Mouse (Mus musculus) lung, adult 2 months (tissue): ENCODE results near the gene Dnajc25. TPM values are rescaled to one million over a fixed set of nuclear protein-coding genes. Genes with fewer than 3 reads are reported as not detected.

Source experiments
- DNase-seq: peaks from one replicate; pipeline ENCODE4 v3.0.0; 2022
- H3K4me1 ChIP-seq: fragments of 200-500 bp; 2 replicates; pipeline ENCODE4 v1.6.1; 2011; ENCODE audit warnings: low read length; ENCODE audit not compliant: control insufficient read depth, insufficient read depth
- H3K4me3 ChIP-seq: fragments of 200-500 bp; replicated peaks from 2 replicates; pipeline ENCODE3; 2011; ENCODE audit warnings: low read depth, mild to moderate bottlenecking, control low read depth, low read length; ENCODE audit errors: extremely low read depth
- CTCF ChIP-seq: fragments of 200-500 bp; IDR thresholded peaks from 2 replicates; pipeline ENCODE4 v1.5.1; 2011; ENCODE audit warnings: mild to moderate bottlenecking, low read length, control low read depth; ENCODE audit not compliant: insufficient read depth
- POLR2A ChIP-seq: fragments of 200-500 bp; IDR thresholded peaks from 2 replicates; pipeline ENCODE4 v1.6.1; 2011; ENCODE audit warnings: low read depth, mild to moderate bottlenecking, control low read depth, low read length, borderline replicate concordance; ENCODE audit errors: extremely low read depth
- WGBS: fragments of 180-500 bp; shearing (Covaris S2); methylation state at CpG from one replicate; pipeline ENCODE4 v1.1.7; 2018; 5-methylcytosine and 5-hydroxymethylcytosine counted together
- polyA plus RNA-seq: library from polyadenylated mRNA; depleted of rRNA; stranded (reverse); fragments of >200 nt; gene quantifications from 2 replicates; pipeline ENCODE4 v1.2.3, GENCODE M21; 2012; rRNA removed

The Dnajc25 gene
- polyA plus RNA-seq, 1 experiment: 3.6 TPM

GRCm38 (mm10) chr4:59043891-59044290 is 49.0 kb downstream of the Dnajc25 start:
- Histone ChIP-seq H3K4me3 (no peak overlapping the region), H3K4me1 (no peaks in the 10 kb centered on the region)
- WGBS: 73% methylated on average over 6 of the region's 6 CpGs
- no peak for TF ChIP-seq CTCF
- TF ChIP-seq POLR2A: no peak
- no peak for DNase-seq

GRCm38 (mm10) chr4:59047222-59047621 is 52.4 kb downstream of the Dnajc25 start:
- TF ChIP-seq POLR2A: no peak
- TF ChIP-seq CTCF: no peak
- H3K4me1 ChIP-seq: no peaks in the 10 kb centered on the region
- WGBS: 42% methylated on average over 3 of the region's 3 CpGs
- no peak for DNase-seq
- no peak overlapping the region for H3K4me3 ChIP-seq

GRCm38 (mm10) chr4:59051081-59051480 is 56.2 kb downstream of the Dnajc25 start:
- no peak overlapping the region for H3K4me3 ChIP-seq
- H3K4me1 ChIP-seq: no peaks in the 10 kb centered on the region
- WGBS: 96% methylated on average over 1 of the region's 1 CpGs
- no peak for TF ChIP-seq CTCF
- TF ChIP-seq POLR2A: no peak
- no peak for DNase-seq

GRCm38 (mm10) chr4:59057929-59058328 is 63.1 kb downstream of the Dnajc25 start:
- WGBS: 78% methylated on average over 3 of the region's 3 CpGs
- no peak for TF ChIP-seq CTCF
- no peak for TF ChIP-seq POLR2A

GRCm38 (mm10) chr4:59062526-59062925 is 67.7 kb downstream of the Dnajc25 start:
- no peak for TF ChIP-seq POLR2A
- H3K4me3 ChIP-seq: no peak overlapping the region
- WGBS: 74% methylated on average over 12 of the region's 12 CpGs
- DNase-seq: no peak
- H3K4me1 ChIP-seq: no peaks in the 10 kb centered on the region

More at GRCm38 (mm10) chr4:59057929-59058328, 63.1 kb downstream of the Dnajc25 start:
- Histone ChIP-seq H3K4me3 (no peak overlapping the region), H3K4me1 (no peaks in the 10 kb centered on the region)
- no peak for DNase-seq

- H3K4me1 ChIP-seq: no peaks in the 10 kb centered on the region
- WGBS: 45% methylated on average over 3 of the region's 3 CpGs
- no peak overlapping the region for H3K4me3 ChIP-seq
- no peak for TF ChIP-seq CTCF
- TF ChIP-seq POLR2A: no peak
- DNase-seq: no peak
These were observed 74.4 kb downstream of the Dnajc25 start for GRCm38 (mm10) chr4:59069276-59069675.

Other genes starting within 250 kb of the Dnajc25 start
- not detected in 2 replicates for gene Olfr267, start 207.3 kb upstream of the Dnajc25 start, polyA plus RNA-seq
- gene Ecpas, start 82.3 kb upstream of the Dnajc25 start, polyA plus RNA-seq: 14.4 and 20.9 TPM in 2 replicates
- not detected in 2 replicates for gene Zkscan16, start 51.4 kb upstream of the Dnajc25 start, polyA plus RNA-seq
- gene Ptgr1, start 7.9 kb upstream of the Dnajc25 start, polyA plus RNA-seq: 6.7 and 23.7 TPM in 2 replicates
- 1.7 TPM in 1 of 2 replicates, not detected in the other for gene Gm20503, start 8.1 kb downstream of the Dnajc25 start, polyA plus RNA-seq
- 15.1 and 16.9 TPM in 2 replicates for gene Gng10, start 40.0 kb downstream of the Dnajc25 start, polyA plus RNA-seq
- 0.07 TPM in 1 of 2 replicates, not detected in the other for gene AI481877, start 143.9 kb downstream of the Dnajc25 start, polyA plus RNA-seq
- gene Ugcg, start 194.2 kb downstream of the Dnajc25 start, polyA plus RNA-seq: 28.7 and 42.2 TPM in 2 replicates